Mouse (Mus musculus): ENCODE results near the gene Gm21663. TPM values are rescaled to one million over a fixed set of nuclear protein-coding genes. Genes with fewer than 3 reads are reported as not detected.

Gm21663 gene
- polyA plus RNA-seq (2014; fragmentation: Illumina TruSeq; extraction: RNeasy Lipid Tissue Mini Kit (QIAGEN cat#74804); ENCODE audit: low read depth, low replicate concordance), result 0.20 TPM

DNA sequence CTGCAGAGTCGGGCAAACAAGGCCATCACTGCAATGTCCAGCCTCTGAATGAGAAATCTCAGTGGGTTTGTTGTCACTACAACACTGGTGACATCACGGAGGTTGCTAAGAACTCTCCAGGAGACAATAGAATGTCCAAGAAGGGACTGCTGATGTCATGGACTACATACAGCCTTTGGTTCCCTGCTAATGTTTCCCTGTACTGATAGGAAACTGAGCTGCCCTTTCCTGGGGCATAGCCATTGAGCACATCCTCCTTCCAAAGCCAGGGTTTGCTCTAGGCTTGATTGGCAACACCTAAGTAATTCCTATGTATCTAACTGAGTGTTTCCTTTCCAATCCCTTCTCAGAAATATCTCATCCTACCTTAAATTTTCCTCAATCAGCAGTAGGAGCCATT lies at the start of gene Gm21663:
Gm21663 (minus strand) TSS at position 101 of the 400 bp plus-strand sequence.

DNA sequence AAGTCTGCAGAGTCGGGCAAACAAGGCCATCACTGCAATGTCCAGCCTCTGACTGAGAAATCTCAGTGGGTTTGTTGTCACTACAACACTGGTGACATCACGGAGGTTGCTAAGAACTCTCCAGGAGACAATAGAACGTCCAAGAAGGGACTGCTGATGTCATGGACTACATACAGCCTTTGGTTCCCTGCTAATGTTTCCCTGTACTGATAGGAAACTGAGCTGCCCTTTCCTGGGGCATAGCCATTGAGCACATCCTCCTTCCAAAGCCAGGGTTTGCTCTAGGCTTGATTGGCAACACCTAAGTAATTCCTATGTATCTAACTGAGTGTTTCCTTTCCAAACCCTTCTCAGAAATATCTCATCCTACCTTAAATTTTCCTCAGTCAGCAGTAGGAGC lies 46.4 kb upstream of the Gm21663 start, which contains the start of gene Gm21698:
Gm21698 (minus strand) TSS at position 101 of the 400 bp plus-strand sequence.

GRCm38 (mm10) chr5:25972563-25972962 lies 30.4 kb upstream of the Gm21663 start, which contains the start of gene Gm21680:
Gm21680 (minus strand) TSS chr5:25972663.

DNA sequence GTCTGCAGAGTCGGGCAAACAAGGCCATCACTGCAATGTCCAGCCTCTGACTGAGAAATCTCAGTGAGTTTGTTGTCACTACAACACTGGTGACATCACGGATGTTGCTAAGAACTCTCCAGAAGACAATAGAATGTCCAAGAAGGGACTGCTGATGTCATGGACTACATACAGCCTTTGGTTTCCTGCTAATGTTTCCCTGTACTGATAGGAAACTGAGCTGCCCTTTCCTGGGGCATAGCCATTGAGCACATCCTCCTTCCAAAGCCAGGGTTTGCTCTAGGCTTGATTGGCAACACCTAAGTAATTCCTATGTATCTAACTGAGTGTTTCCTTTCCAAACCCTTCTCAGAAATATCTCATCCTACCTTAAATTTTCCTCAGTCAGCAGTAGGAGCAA lies 12.1 kb upstream of the Gm21663 start, which contains the start of gene Gm21671:
Gm21671 (minus strand) TSS at position 101 of the 400 bp plus-strand sequence.

Other genes with a start within 250 kb of the Gm21663 start
- gene Xrcc2, start 236.6 kb downstream of the Gm21663 start, polyA plus RNA-seq (2014; fragmentation: Illumina TruSeq; extraction: RNeasy Lipid Tissue Mini Kit (QIAGEN cat#74804); ENCODE audit: low read depth, low replicate concordance), result 4.0 TPM
- 4.6 TPM for gene Actr3b, start 182.4 kb downstream of the Gm21663 start, polyA plus RNA-seq (2014; fragmentation: Illumina TruSeq; extraction: RNeasy Lipid Tissue Mini Kit (QIAGEN cat#74804); ENCODE audit: low read depth, low replicate concordance)
- gene Gm21671, start 12.0 kb upstream of the Gm21663 start, polyA plus RNA-seq (2014; fragmentation: Illumina TruSeq; extraction: RNeasy Lipid Tissue Mini Kit (QIAGEN cat#74804); ENCODE audit: low read depth, low replicate concordance), result 0.32 TPM
- gene Gm21680, start 30.3 kb upstream of the Gm21663 start, polyA plus RNA-seq (2014; fragmentation: Illumina TruSeq; extraction: RNeasy Lipid Tissue Mini Kit (QIAGEN cat#74804); ENCODE audit: low read depth, low replicate concordance), result not detected
- gene Gm21698, start 46.3 kb upstream of the Gm21663 start, polyA plus RNA-seq (2014; fragmentation: Illumina TruSeq; extraction: RNeasy Lipid Tissue Mini Kit (QIAGEN cat#74804); ENCODE audit: low read depth, low replicate concordance), result not detected
- not detected for gene Gm1979, start 62.4 kb upstream of the Gm21663 start, polyA plus RNA-seq (2014; fragmentation: Illumina TruSeq; extraction: RNeasy Lipid Tissue Mini Kit (QIAGEN cat#74804); ENCODE audit: low read depth, low replicate concordance)
- not detected for gene Gm5862, start 80.5 kb upstream of the Gm21663 start, polyA plus RNA-seq (2014; fragmentation: Illumina TruSeq; extraction: RNeasy Lipid Tissue Mini Kit (QIAGEN cat#74804); ENCODE audit: low read depth, low replicate concordance)
- 0.10 TPM for gene Speer4a, start 97.2 kb upstream of the Gm21663 start, polyA plus RNA-seq (2014; fragmentation: Illumina TruSeq; extraction: RNeasy Lipid Tissue Mini Kit (QIAGEN cat#74804); ENCODE audit: low read depth, low replicate concordance)
- gene Gm7347, start 116.2 kb upstream of the Gm21663 start, polyA plus RNA-seq (2014; fragmentation: Illumina TruSeq; extraction: RNeasy Lipid Tissue Mini Kit (QIAGEN cat#74804); ENCODE audit: low read depth, low replicate concordance), result not detected
- gene Gm10471, start 146.9 kb upstream of the Gm21663 start, polyA plus RNA-seq (2014; fragmentation: Illumina TruSeq; extraction: RNeasy Lipid Tissue Mini Kit (QIAGEN cat#74804); ENCODE audit: low read depth, low replicate concordance), result not detected
- gene 5031410I06Rik, start 163.0 kb upstream of the Gm21663 start, polyA plus RNA-seq (2014; fragmentation: Illumina TruSeq; extraction: RNeasy Lipid Tissue Mini Kit (QIAGEN cat#74804); ENCODE audit: low read depth, low replicate concordance), result 0.21 TPM
- 0.12 TPM for gene Gm10220, start 179.0 kb upstream of the Gm21663 start, polyA plus RNA-seq (2014; fragmentation: Illumina TruSeq; extraction: RNeasy Lipid Tissue Mini Kit (QIAGEN cat#74804); ENCODE audit: low read depth, low replicate concordance)